Mouse (Mus musculus): ENCODE data around the gene Pacs2.

GRCm38 (mm10) chr12:113011702-113012360 lies 2.5 kb upstream of the Pacs2 start:
- no peak for TF ChIP-seq POLR2A (IDR thresholded peaks at IDR 0.05; ENCODE audit: extremely low read depth, insufficient read depth, low read length)
- TF ChIP-seq CTCF (IDR thresholded peaks at IDR 0.05; ENCODE audit: low read depth, low read length): no peak
